Mouse (Mus musculus): ENCODE measurements around the gene Ppl.

The Ppl gene

GRCm38 (mm10) chr16:5132401-5132801, at the start of gene Ppl:
Gene Ppl, minus strand, starts transcription at chr16:5132421.
- no peak for DNase-seq (ENCODE audit: low read depth)

- no peak for DNase-seq (ENCODE audit: low read depth)
Observed at GRCm38 (mm10) chr16:5172636-5173035, 40.4 kb upstream of the Ppl start.

- no peak for DNase-seq (ENCODE audit: low read depth)
Observed at GRCm38 (mm10) chr16:5168829-5169228, 36.6 kb upstream of the Ppl start.

- no peak for DNase-seq (ENCODE audit: low read depth)
Observed at GRCm38 (mm10) chr16:5168038-5168437, 35.8 kb upstream of the Ppl start.

GRCm38 (mm10) chr16:5164327-5164726, 32.1 kb upstream of the Ppl start:
- DNase-seq (ENCODE audit: low read depth) = no peak

GRCm38 (mm10) chr16:5159248-5159647, 27.0 kb upstream of the Ppl start:
- DNase-seq (ENCODE audit: low read depth) = no peak

- DNase-seq (ENCODE audit: low read depth) = no peak
Observed at GRCm38 (mm10) chr16:5157113-5157512, 24.9 kb upstream of the Ppl start.

GRCm38 (mm10) chr16:5156495-5156894, 24.3 kb upstream of the Ppl start:
- DNase-seq (ENCODE audit: low read depth) = no peak

GRCm38 (mm10) chr16:5155014-5155413, 22.8 kb upstream of the Ppl start:
- DNase-seq (ENCODE audit: low read depth) = no peak

- DNase-seq (ENCODE audit: low read depth) = no peak
Observed at GRCm38 (mm10) chr16:5153299-5154026, 21.2 kb upstream of the Ppl start.

GRCm38 (mm10) chr16:5150544-5150943, 18.3 kb upstream of the Ppl start:
- DNase-seq (ENCODE audit: low read depth) = no peak

- DNase-seq (ENCODE audit: low read depth) = no peak
Observed at GRCm38 (mm10) chr16:5147037-5147385, 14.8 kb upstream of the Ppl start, which contains the start of gene Sec14l5. Gene Sec14l5, plus strand, starts transcription at chr16:5147109.

- DNase-seq (ENCODE audit: low read depth) = peak; percentile 39
Observed at GRCm38 (mm10) chr16:5146367-5147036, 14.3 kb upstream of the Ppl start.

GRCm38 (mm10) chr16:5145570-5145969, 13.3 kb upstream of the Ppl start:
- DNase-seq (ENCODE audit: low read depth) = peak; percentile 71

- no peak for DNase-seq (ENCODE audit: low read depth)
Observed at GRCm38 (mm10) chr16:5139741-5140140, 7.5 kb upstream of the Ppl start.

- no peak for DNase-seq (ENCODE audit: low read depth)
Observed at GRCm38 (mm10) chr16:5137006-5137540, 4.9 kb upstream of the Ppl start.

GRCm38 (mm10) chr16:5136505-5136904, 4.3 kb upstream of the Ppl start:
- DNase-seq (ENCODE audit: low read depth) = no peak

GRCm38 (mm10) chr16:5135551-5136261, 3.5 kb upstream of the Ppl start:
- no peak for DNase-seq (ENCODE audit: low read depth)

GRCm38 (mm10) chr16:5134623-5135330, 2.6 kb upstream of the Ppl start:
- DNase-seq (ENCODE audit: low read depth) = no peak

GRCm38 (mm10) chr16:5131251-5131922, 834 bp downstream of the Ppl start:
- no peak for DNase-seq (ENCODE audit: low read depth)

- no peak for DNase-seq (ENCODE audit: low read depth)
Observed at GRCm38 (mm10) chr16:5130766-5131165, 1.5 kb downstream of the Ppl start.

GRCm38 (mm10) chr16:5130196-5130595, 2.0 kb downstream of the Ppl start:
- DNase-seq (ENCODE audit: low read depth) = no peak
